Mouse (Mus musculus) E14TG2a.4 (cell line): ENCODE results near the gene Gpc6.

ENCODE experiments used
- H3K27me3 ChIP-seq: 2 replicates; pipeline ENCODE4 v1.6.1; 2014; ENCODE audit warnings: low read length, control low read depth; ENCODE audit not compliant: insufficient read depth
- H3K36me3 ChIP-seq: 2 replicates; pipeline ENCODE4 v1.6.1; 2014; ENCODE audit warnings: low read length, control low read depth; ENCODE audit not compliant: insufficient read depth
- H3K4me1 ChIP-seq: replicated peaks from 2 replicates; pipeline ENCODE4 v1.6.1; 2014; ENCODE audit warnings: low read depth, low read length, control low read depth
- H3K4me3 ChIP-seq: replicated peaks from 2 replicates; pipeline ENCODE4 v1.5.1; 2014; ENCODE audit warnings: mild to moderate bottlenecking, low read length
- H3K9me3 ChIP-seq: 2 replicates; pipeline ENCODE4 v1.6.1; 2014; ENCODE audit warnings: low read length, control low read depth
- CTCF ChIP-seq: conservative IDR thresholded peaks from 2 replicates; pipeline ENCODE4 v1.5.1; 2014; ENCODE audit warnings: low read length
- NANOG ChIP-seq: IDR thresholded peaks from 2 replicates; pipeline ENCODE4 v1.6.1; 2014; ENCODE audit warnings: borderline replicate concordance, low read length, mixed read lengths
- POU5F1 ChIP-seq: IDR thresholded peaks from 2 replicates; pipeline ENCODE4 v1.6.1; 2014; ENCODE audit warnings: low read length, borderline replicate concordance

Gene Gpc6

GRCm38 (mm10) chr14:117013554-117014117, 88.5 kb downstream of the Gpc6 start:
- H3K4me1 ChIP-seq: no peaks in the 10 kb centered on the region
- no peak overlapping the region for H3K4me3 ChIP-seq
- H3K9me3 ChIP-seq: no peaks in the 10 kb centered on the region
- H3K36me3 ChIP-seq: no peaks in the 10 kb centered on the region
- no peaks in the 10 kb centered on the region for H3K27me3 ChIP-seq
- TF ChIP-seq CTCF (no peak), NANOG (no peak), POU5F1 (no peak)

DNA sequence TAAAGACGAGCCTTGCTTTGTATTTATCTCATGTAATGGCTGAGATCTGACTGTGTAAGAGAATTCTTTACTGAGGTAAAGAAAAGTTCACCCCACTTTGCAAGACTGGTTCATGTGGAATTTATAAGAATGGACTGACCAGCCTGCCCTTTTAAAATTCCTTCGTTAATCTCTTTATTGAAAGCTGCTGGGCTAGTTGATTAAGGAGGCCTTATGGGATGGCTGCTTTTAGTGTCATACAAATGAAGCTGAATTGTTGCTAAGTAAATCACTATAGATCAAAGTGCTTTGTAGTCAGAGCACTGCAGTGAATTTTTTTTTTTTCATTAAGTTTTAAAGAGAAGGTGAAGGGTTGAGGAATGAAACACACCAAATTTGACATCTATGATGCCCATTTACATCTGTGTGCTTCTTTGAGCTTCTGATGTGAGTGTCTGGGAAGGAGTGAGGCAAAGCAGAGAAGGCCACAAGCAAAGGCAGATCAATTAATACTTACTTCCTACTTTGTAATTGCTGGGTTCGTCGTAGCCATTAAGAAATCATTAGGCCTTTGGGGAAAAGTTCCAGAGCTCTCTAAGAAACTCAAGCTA, 90.3 kb downstream of the Gpc6 start:
- Histone ChIP-seq H3K4me3 (no peak overlapping the region), H3K4me1 (no peaks in the 10 kb centered on the region), H3K36me3 (no peaks in the 10 kb centered on the region), H3K9me3 (no peaks in the 10 kb centered on the region), H3K27me3 (no peaks in the 10 kb centered on the region)
- TF ChIP-seq POU5F1 (no peak), CTCF (no peak), NANOG (no peak)

GRCm38 (mm10) chr14:117022180-117022799, 97.2 kb downstream of the Gpc6 start:
- TF ChIP-seq POU5F1 (no peak), NANOG (no peak), CTCF (no peak)

GRCm38 (mm10) chr14:117034146-117034545, 109.0 kb downstream of the Gpc6 start:
- TF ChIP-seq NANOG: no peak
- TF ChIP-seq POU5F1: no peak
- no peak for TF ChIP-seq CTCF
- H3K36me3 ChIP-seq: no peaks in the 10 kb centered on the region
- no peaks in the 10 kb centered on the region for H3K9me3 ChIP-seq
- no peaks in the 10 kb centered on the region for H3K27me3 ChIP-seq
- H3K4me3 ChIP-seq: no peak overlapping the region
- H3K4me1 ChIP-seq: no peaks in the 10 kb centered on the region

More at GRCm38 (mm10) chr14:117022180-117022799, 97.2 kb downstream of the Gpc6 start:
- Histone ChIP-seq H3K9me3 (no peaks in the 10 kb centered on the region), H3K4me3 (no peak overlapping the region), H3K4me1 (no peaks in the 10 kb centered on the region), H3K27me3 (no peaks in the 10 kb centered on the region), H3K36me3 (no peaks in the 10 kb centered on the region)

DNA sequence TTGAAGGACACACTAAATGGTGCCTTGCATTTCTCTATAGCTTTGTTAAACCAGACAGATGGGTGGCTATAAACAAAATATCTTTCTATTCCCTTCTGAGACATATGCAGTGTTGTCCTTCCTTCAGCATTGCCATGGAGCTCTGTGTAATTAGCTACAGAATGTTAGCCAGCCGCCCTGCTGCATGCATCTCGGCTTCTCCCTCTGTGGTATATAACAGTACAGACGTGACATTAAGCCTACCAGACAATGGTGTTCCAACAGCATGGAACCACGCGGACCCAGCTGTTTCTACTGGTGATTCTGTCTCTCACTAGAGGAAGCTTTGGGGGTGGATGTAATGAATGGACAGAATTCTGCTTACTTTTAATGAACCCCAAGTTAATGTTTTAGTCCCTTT, 115.9 kb downstream of the Gpc6 start:
- Histone ChIP-seq H3K4me1 (no peaks in the 10 kb centered on the region), H3K4me3 (no peak overlapping the region), H3K36me3 (no peaks in the 10 kb centered on the region), H3K9me3 (no peaks in the 10 kb centered on the region), H3K27me3 (no peaks in the 10 kb centered on the region)
- TF ChIP-seq NANOG (no peak), CTCF (no peak), POU5F1 (no peak)

DNA sequence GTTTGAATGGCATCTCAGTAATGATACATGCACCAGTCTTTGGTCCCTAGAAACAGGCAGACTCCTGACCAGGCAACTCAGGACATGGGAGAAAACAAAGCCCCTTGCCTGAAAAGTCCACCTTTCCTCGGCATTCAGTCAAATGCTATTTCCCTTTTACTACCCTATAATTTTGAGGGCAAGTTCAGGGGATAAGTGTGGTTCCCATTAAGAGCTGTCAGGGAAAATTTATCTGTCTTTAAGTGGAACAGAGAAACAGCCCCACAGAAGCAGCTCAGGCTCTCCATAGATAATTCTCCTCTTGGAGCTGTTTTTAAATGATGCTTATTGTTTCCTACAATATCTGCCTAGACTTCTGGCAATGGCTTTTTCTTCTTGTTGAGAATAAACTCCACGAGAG, 123.8 kb downstream of the Gpc6 start:
- no peaks in the 10 kb centered on the region for H3K4me1 ChIP-seq
- TF ChIP-seq POU5F1 (no peak), NANOG (no peak), CTCF (no peak)
- H3K4me3 ChIP-seq: no peak overlapping the region
- no peaks in the 10 kb centered on the region for H3K9me3 ChIP-seq
- H3K27me3 ChIP-seq: no peaks in the 10 kb centered on the region
- no peaks in the 10 kb centered on the region for H3K36me3 ChIP-seq

- Histone ChIP-seq H3K9me3 (no peaks in the 10 kb centered on the region), H3K36me3 (no peaks in the 10 kb centered on the region), H3K4me3 (no peak overlapping the region), H3K27me3 (no peaks in the 10 kb centered on the region), H3K4me1 (no peaks in the 10 kb centered on the region)
- no peak for TF ChIP-seq CTCF
- no peak for TF ChIP-seq POU5F1
- no peak for TF ChIP-seq NANOG
Observed at GRCm38 (mm10) chr14:117050877-117051276, 125.8 kb downstream of the Gpc6 start.

DNA sequence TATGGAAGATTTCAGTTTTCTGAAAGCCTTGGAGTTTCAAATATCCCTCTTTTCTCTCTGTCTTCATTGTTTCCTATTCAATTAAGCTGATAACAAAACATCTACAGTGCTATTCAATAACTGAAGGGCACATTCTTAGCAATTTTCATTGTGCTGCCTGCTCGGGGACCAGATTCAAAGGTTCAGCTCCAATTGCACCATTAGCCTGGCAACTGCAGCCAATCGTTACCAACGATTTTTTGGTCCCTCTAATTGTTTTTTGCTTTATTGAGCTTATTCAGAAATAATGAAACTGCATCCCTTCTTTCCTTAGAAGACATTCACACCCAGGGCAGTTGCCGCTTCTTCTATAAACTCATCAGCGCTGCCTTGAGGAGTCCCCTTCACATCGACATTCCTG, 128.2 kb downstream of the Gpc6 start:
- Histone ChIP-seq H3K36me3 (no peaks in the 10 kb centered on the region), H3K27me3 (no peaks in the 10 kb centered on the region), H3K9me3 (0 out of 2 replicates have a peak, but pooled peaks cover 4% of the 10 kb centered on the region), H3K4me3 (no peak overlapping the region), H3K4me1 (no peaks in the 10 kb centered on the region)
- no peak for TF ChIP-seq CTCF
- no peak for TF ChIP-seq POU5F1
- no peak for TF ChIP-seq NANOG

GRCm38 (mm10) chr14:117055134-117055533, 130.0 kb downstream of the Gpc6 start:
- no peaks in the 10 kb centered on the region for H3K36me3 ChIP-seq
- TF ChIP-seq POU5F1 (no peak), NANOG (no peak), CTCF (no peak)
- no peaks in the 10 kb centered on the region for H3K4me1 ChIP-seq
- H3K4me3 ChIP-seq: no peak overlapping the region
- H3K27me3 ChIP-seq: no peaks in the 10 kb centered on the region
- H3K9me3 ChIP-seq: peaks cover 17% of the 10 kb centered on the region
